Mouse (Mus musculus) megakaryocyte, embryonic 14.5 days (primary cell): ENCODE results near the gene Vezt. TPM values are rescaled to one million over a fixed set of nuclear protein-coding genes. Genes with fewer than 3 reads are reported as not detected.

ENCODE experiments used
- H3K27me3 ChIP-seq: replicated peaks from 2 replicates; pipeline ENCODE3; 2012; ENCODE audit warnings: inconsistent platforms
- H3K36me3 ChIP-seq: replicated peaks from 2 replicates; pipeline ENCODE3; 2012; ENCODE audit warnings: low read length, inconsistent platforms, mixed read lengths
- H3K4me1 ChIP-seq: 2 replicates; pipeline ENCODE4 v1.6.1; 2012; ENCODE audit warnings: inconsistent platforms
- H3K4me3 ChIP-seq: replicated peaks from 2 replicates; pipeline ENCODE3; 2012; ENCODE audit warnings: moderate library complexity, mild to moderate bottlenecking, inconsistent platforms
- H3K9me3 ChIP-seq: 2 replicates; pipeline ENCODE4 v1.6.1; 2012; ENCODE audit warnings: inconsistent platforms
- FLI1 ChIP-seq: IDR thresholded peaks from 2 replicates; pipeline ENCODE4 v1.6.1; 2012; ENCODE audit warnings: low read length, inconsistent platforms, mixed read lengths
- GATA1 ChIP-seq: IDR thresholded peaks from 3 replicates; pipeline ENCODE4 v1.6.1; 2012; ENCODE audit warnings: mixed read lengths, low read length, inconsistent platforms, borderline replicate concordance
- polyA plus RNA-seq: library from polyadenylated mRNA; stranded (reverse); fragments of >175 nt; gene quantifications from 2 replicates; pipeline ENCODE4 v1.2.3, GENCODE M21; 2012; ENCODE audit warnings: low replicate concordance; ENCODE audit not compliant: insufficient read depth

Vezt gene
- polyA plus RNA-seq, 1 experiment, result 1.7 TPM

DNA sequence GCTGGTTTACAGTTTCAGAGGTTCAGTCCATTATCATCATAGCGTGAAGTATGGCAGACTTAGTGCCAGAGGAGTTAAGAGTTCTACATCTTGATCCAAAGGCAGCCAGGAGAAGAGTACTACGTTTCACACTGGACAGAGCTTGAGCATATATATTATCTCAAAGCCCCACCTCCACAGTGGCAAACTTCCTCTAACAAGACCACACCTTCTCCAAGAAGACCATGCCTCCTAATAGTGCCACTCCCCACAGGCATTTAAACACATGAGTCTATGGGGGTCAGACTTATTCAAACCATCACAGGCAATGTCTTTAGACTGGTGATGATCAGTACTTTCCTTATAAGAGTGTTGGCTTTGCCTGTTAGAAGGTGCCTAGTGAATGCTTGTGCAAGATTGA, 117.5 kb downstream of the Vezt start:
- H3K4me3 ChIP-seq, result no peak overlapping the region
- peaks cover 2% of the 10 kb centered on the region for H3K27me3 ChIP-seq
- no peaks in the 10 kb centered on the region for H3K36me3 ChIP-seq
- H3K9me3 ChIP-seq, result no peaks in the 10 kb centered on the region
- peaks cover 18% of the 10 kb centered on the region for H3K4me1 ChIP-seq
- TF ChIP-seq FLI1, result no peak
- TF ChIP-seq GATA1, result no peak

GRCm38 (mm10) chr10:93916778-93917177, 118.8 kb downstream of the Vezt start:
- Histone ChIP-seq H3K27me3 (peaks cover 2% of the 10 kb centered on the region), H3K36me3 (no peaks in the 10 kb centered on the region), H3K4me1 (peaks cover 28% of the 10 kb centered on the region), H3K4me3 (no peak overlapping the region), H3K9me3 (no peaks in the 10 kb centered on the region)
- TF ChIP-seq FLI1, result no peak
- TF ChIP-seq GATA1, result no peak

GRCm38 (mm10) chr10:93915531-93916275, 119.9 kb downstream of the Vezt start:
- Histone ChIP-seq H3K4me1 (peaks cover 30% of the 10 kb centered on the region), H3K36me3 (no peaks in the 10 kb centered on the region), H3K9me3 (no peaks in the 10 kb centered on the region), H3K27me3 (peaks cover 2% of the 10 kb centered on the region), H3K4me3 (peak overlapping the region; percentile 76)
- no peak for TF ChIP-seq FLI1
- no peak for TF ChIP-seq GATA1

DNA sequence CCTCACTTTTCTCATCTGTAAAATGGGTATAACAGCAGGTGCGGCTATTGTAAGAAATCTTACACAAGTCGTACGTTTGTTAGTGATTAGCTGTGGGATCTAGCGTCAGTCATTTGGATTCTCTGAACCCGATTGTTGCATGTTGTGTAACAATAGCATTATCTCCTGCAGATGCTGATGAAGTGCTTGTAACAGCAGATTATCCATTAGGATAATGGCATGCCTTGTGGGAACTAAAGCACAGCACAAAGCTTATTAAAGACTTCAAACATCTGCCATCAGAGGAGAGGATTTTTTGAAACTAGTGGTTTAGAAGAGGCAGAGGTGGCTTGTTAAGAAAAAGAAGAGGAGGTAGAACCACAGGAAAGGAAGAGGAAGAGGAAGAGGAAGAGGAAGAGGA, 122.1 kb downstream of the Vezt start:
- Histone ChIP-seq H3K4me1 (peaks cover 25% of the 10 kb centered on the region), H3K9me3 (no peaks in the 10 kb centered on the region), H3K4me3 (no peak overlapping the region), H3K36me3 (no peaks in the 10 kb centered on the region), H3K27me3 (no peaks in the 10 kb centered on the region)
- no peak for TF ChIP-seq GATA1
- no peak for TF ChIP-seq FLI1

GRCm38 (mm10) chr10:93912917-93913316, 122.7 kb downstream of the Vezt start:
- no peak for TF ChIP-seq FLI1
- no peak for TF ChIP-seq GATA1
- H3K4me3 ChIP-seq, result no peak overlapping the region
- peaks cover 20% of the 10 kb centered on the region for H3K4me1 ChIP-seq
- no peaks in the 10 kb centered on the region for H3K36me3 ChIP-seq
- no peaks in the 10 kb centered on the region for H3K27me3 ChIP-seq
- H3K9me3 ChIP-seq, result no peaks in the 10 kb centered on the region

- Histone ChIP-seq H3K4me1 (peaks cover 20% of the 10 kb centered on the region), H3K4me3 (no peak overlapping the region), H3K27me3 (no peaks in the 10 kb centered on the region), H3K36me3 (no peaks in the 10 kb centered on the region), H3K9me3 (no peaks in the 10 kb centered on the region)
- no peak for TF ChIP-seq GATA1
Observed at GRCm38 (mm10) chr10:93912136-93912855, 123.3 kb downstream of the Vezt start.

DNA sequence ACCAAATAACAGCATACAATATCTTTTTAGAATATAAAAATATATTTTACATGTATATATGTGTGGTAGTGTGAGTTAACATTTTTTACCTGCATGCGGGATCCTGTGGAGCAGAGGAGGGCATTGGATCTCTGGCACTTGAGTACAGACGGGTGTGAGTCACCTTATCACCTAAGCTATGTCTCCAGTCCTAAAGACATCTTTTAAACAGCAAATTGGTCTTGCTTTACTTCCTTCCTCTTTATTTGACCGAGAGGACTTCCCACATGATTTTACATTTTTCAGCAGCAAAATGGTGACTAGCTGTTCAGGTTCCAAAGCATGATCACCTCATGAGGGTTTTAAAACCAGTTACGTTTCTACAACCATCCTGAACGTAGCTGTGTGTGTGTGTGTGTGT, 124.3 kb downstream of the Vezt start:
- no peak for TF ChIP-seq FLI1
- no peak for TF ChIP-seq GATA1
- Histone ChIP-seq H3K9me3 (no peaks in the 10 kb centered on the region), H3K36me3 (no peaks in the 10 kb centered on the region), H3K27me3 (no peaks in the 10 kb centered on the region), H3K4me3 (no peak overlapping the region), H3K4me1 (peaks cover 20% of the 10 kb centered on the region)

DNA sequence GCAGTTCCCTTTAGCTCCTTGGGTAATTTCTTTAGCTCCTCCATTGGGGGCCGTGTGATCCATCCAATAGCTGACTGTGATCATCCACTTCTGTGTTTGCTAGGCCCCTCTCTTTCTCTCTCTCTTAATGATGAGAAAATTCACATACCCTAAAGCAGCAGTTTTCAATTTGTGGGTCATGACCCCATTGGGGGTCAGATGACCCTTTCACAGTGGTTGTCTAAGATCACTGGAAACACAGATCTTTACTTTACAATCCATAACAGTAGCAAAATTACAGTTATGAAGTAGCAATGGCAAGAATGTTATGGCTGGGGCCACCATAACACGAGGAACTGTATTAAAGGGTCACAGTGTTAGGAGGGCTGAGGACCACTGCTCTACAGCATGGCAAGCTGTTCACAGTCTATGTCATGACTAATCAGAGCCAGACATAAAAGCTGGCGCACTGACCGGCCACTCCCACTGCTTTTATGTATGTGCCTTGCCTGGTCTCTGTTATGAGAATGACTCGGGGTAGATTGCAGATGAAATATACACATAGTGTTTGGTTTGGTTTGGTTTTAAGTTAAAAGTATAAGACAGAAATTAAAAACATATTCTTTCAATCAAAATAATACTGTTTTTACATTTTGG, 125.7 kb downstream of the Vezt start:
- TF ChIP-seq FLI1, result no peak
- TF ChIP-seq GATA1, result no peak
- no peaks in the 10 kb centered on the region for H3K27me3 ChIP-seq
- peaks cover 16% of the 10 kb centered on the region for H3K4me1 ChIP-seq
- H3K9me3 ChIP-seq, result no peaks in the 10 kb centered on the region
- no peak overlapping the region for H3K4me3 ChIP-seq
- H3K36me3 ChIP-seq, result no peaks in the 10 kb centered on the region

DNA sequence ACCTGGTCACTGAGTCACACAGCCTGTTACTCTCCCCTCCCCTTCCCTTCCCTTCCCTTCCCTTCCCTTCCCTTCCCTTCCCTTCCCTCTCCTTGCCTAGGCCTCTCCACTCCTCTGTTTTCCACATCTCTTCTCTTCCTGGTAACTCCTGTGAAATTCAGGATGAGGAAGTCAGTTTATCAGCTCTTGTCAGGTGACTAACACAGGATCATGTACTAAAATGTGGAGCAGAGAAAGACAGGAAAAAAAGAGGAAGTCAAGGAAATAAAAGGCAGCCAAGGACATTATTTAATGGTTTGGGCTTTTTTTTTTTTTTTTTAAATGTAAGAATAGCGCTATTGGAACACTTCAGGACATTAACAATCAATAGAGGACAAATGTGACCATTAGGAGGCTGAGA, 126.6 kb downstream of the Vezt start:
- H3K27me3 ChIP-seq, result no peaks in the 10 kb centered on the region

DNA sequence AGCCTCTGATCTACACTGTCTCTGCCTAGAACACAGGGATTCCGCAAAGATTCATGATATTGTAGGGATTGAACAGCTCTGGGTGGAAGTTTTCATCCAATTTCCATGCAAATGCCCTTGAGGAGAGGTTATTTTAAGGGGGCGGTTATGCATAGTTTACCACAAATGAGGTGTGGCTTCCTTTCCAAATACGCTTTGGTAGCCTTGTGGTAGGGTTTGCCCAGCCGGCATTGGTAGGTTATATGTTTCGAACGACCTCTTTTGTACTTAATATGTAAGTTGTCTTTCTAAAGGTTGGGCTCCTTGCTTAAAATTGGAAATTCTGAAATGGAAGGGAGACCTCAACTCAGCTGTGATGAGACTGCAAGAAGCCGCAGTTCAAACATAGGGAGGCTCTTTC, 127.1 kb downstream of the Vezt start:
- H3K4me1 ChIP-seq, result peaks cover 16% of the 10 kb centered on the region
- no peaks in the 10 kb centered on the region for H3K36me3 ChIP-seq
- peaks cover 4% of the 10 kb centered on the region for H3K9me3 ChIP-seq
- no peak for TF ChIP-seq GATA1
- no peak for TF ChIP-seq FLI1
- no peaks in the 10 kb centered on the region for H3K27me3 ChIP-seq
- H3K4me3 ChIP-seq, result no peak overlapping the region

More for the DNA sequence above, 126.6 kb downstream of the Vezt start:
- no peak overlapping the region for H3K4me3 ChIP-seq
- TF ChIP-seq GATA1 (no peak), FLI1 (no peak)
- H3K9me3 ChIP-seq, result peaks cover 4% of the 10 kb centered on the region
- H3K36me3 ChIP-seq, result no peaks in the 10 kb centered on the region
- peaks cover 16% of the 10 kb centered on the region for H3K4me1 ChIP-seq
